Mouse (Mus musculus): Measurements from ENCODE around the gene Rnh1. TPM values are rescaled to one million over a fixed set of nuclear protein-coding genes. Genes with fewer than 3 reads are reported as not detected.

Gene Rnh1
- polyA plus RNA-seq, 1 experiment from 2014 or later = 96.9 TPM

DNA sequence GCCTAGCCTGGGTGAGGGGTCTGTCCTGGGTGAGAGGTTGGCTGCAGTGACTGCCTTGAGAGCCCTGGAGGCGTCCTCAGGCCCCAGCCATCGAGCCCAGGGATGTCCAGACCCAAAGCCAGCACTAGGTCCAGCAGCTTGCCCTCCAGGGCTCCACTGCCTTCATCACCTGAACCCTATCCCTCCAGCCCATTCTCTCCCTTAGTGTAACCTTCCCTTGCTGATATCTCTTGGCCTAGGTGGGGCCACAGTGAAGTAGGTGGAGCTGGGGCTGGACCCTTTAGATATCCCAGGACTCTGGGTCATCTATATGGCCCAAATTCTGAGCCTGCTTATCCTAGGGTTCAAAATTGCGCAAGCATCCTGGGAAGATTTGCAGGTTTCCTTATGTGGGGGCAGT, 36.9 kb upstream of the Rnh1 start:
- ATAC-seq (replicated peaks; ENCODE audit: extremely low read depth, insufficient read depth, low FRiP score) = no peak
- Histone ChIP-seq H3K4me2 (ENCODE audit: low read depth, low read length) (no peak overlapping the region), H3K27me3 (ENCODE audit: control insufficient read depth, insufficient read depth, low read length) (no peaks in the 10 kb centered on the region), H3K9me3 (replicated peaks; ENCODE audit: control insufficient read depth, low read length) (no peaks in the 10 kb centered on the region), H3K27ac (ENCODE audit: low read length) (no peak overlapping the region), H3K4me3 (ENCODE audit: low read length) (no peak overlapping the region), H3K4me1 (ENCODE audit: control insufficient read depth, insufficient read depth, low read length) (no peaks in the 10 kb centered on the region), H3K9ac (ENCODE audit: low read length) (no peak overlapping the region), H3K36me3 (ENCODE audit: control insufficient read depth, insufficient read depth) (no peaks in the 10 kb centered on the region)
- WGBS = 66% methylated on average over 3 of the region's 3 CpGs

DNA sequence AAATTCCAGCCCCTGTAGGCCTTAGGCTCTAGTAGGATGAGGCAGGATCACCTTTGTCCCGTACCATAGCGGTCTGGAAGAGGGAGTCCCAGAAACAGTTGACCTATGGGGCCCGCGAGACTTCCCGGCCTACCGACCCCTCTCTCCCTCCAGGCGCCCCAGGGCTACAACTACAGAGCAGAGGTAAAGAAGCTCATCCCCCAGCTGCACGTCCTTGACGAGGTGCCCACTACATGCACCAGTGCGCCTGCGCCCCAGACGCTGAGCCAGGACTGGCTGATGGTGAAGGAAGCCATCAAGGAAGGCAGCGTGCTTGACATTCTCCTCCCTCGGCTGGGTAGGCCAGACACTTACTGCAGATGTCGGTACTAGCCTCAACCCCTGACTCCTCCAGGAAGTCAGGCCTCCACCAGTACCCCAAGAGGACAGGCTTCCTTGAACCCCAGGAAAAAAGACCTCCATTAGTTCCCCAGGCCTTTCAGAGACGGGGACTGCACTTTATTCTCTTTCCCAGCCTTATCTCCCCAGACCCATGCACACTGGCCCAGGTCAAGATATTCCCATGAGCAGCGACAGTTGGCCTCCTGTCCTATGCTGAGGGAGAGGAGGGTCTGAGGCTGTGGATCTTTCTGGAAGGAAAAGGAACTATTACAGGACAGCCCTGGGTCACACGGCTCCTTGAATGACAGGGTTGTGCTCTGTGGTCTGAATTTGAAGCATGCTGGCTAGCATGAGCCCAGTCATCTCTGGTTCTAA, 33.7 kb upstream of the Rnh1 start:
- no peak for ATAC-seq (replicated peaks; ENCODE audit: extremely low read depth, insufficient read depth, low FRiP score)
- H3K4me3 ChIP-seq (ENCODE audit: low read length) = no peak overlapping the region
- 85% methylated on average over 18 of the region's 18 CpGs for WGBS
- H3K9ac ChIP-seq (ENCODE audit: low read length) = no peak overlapping the region
- no peaks in the 10 kb centered on the region for H3K36me3 ChIP-seq (ENCODE audit: control insufficient read depth, insufficient read depth)
- H3K9me3 ChIP-seq (replicated peaks; ENCODE audit: control insufficient read depth, low read length) = no peaks in the 10 kb centered on the region
- no peak overlapping the region for H3K27ac ChIP-seq (ENCODE audit: low read length)
- no peak overlapping the region for H3K4me2 ChIP-seq (ENCODE audit: low read depth, low read length)
- H3K27me3 ChIP-seq (ENCODE audit: control insufficient read depth, insufficient read depth, low read length) = no peaks in the 10 kb centered on the region
- H3K4me1 ChIP-seq (ENCODE audit: control insufficient read depth, insufficient read depth, low read length) = no peaks in the 10 kb centered on the region

DNA sequence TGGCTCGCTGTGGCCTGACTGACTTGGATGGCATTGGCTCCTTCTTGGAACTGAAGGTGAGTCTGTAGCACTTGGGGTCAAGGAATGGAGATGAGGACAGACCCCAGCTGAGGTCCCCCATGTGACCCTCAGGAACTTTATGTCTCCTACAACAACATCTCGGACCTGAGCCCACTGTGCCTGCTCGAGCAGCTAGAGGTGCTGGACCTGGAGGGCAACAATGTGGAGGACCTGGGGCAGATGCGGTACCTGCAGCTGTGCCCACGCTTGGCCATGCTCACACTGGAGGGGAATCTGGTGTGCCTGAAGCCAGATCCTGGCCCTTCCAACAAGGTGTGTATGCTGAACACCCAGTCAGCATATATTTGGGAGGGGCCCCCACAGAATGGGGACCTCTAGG, 32.8 kb upstream of the Rnh1 start:
- no peaks in the 10 kb centered on the region for H3K9me3 ChIP-seq (replicated peaks; ENCODE audit: control insufficient read depth, low read length)
- H3K36me3 ChIP-seq (ENCODE audit: control insufficient read depth, insufficient read depth) = no peaks in the 10 kb centered on the region
- H3K9ac ChIP-seq (ENCODE audit: low read length) = no peak overlapping the region
- H3K4me1 ChIP-seq (ENCODE audit: control insufficient read depth, insufficient read depth, low read length) = no peaks in the 10 kb centered on the region
- no peak overlapping the region for H3K4me2 ChIP-seq (ENCODE audit: low read depth, low read length)
- WGBS = 89% methylated on average over 5 of the region's 5 CpGs
- no peak overlapping the region for H3K4me3 ChIP-seq (ENCODE audit: low read length)
- ATAC-seq (replicated peaks; ENCODE audit: extremely low read depth, insufficient read depth, low FRiP score) = no peak
- no peak overlapping the region for H3K27ac ChIP-seq (ENCODE audit: low read length)
- no peaks in the 10 kb centered on the region for H3K27me3 ChIP-seq (ENCODE audit: control insufficient read depth, insufficient read depth, low read length)

GRCm38 (mm10) chr7:141204546-141204945, 31.9 kb upstream of the Rnh1 start:
- H3K9ac ChIP-seq (ENCODE audit: low read length) = no peak overlapping the region
- H3K4me1 ChIP-seq (ENCODE audit: control insufficient read depth, insufficient read depth, low read length) = no peaks in the 10 kb centered on the region
- H3K27me3 ChIP-seq (ENCODE audit: control insufficient read depth, insufficient read depth, low read length) = no peaks in the 10 kb centered on the region
- WGBS = 56% methylated on average over 3 of the region's 3 CpGs
- no peak overlapping the region for H3K4me2 ChIP-seq (ENCODE audit: low read depth, low read length)
- no peak for ATAC-seq (replicated peaks; ENCODE audit: extremely low read depth, insufficient read depth, low FRiP score)
- no peaks in the 10 kb centered on the region for H3K9me3 ChIP-seq (replicated peaks; ENCODE audit: control insufficient read depth, low read length)
- no peaks in the 10 kb centered on the region for H3K36me3 ChIP-seq (ENCODE audit: control insufficient read depth, insufficient read depth)
- H3K4me3 ChIP-seq (ENCODE audit: low read length) = no peak overlapping the region
- no peak overlapping the region for H3K27ac ChIP-seq (ENCODE audit: low read length)

GRCm38 (mm10) chr7:141198121-141198520, 25.5 kb upstream of the Rnh1 start:
- H3K27me3 ChIP-seq (ENCODE audit: control insufficient read depth, insufficient read depth, low read length) = no peaks in the 10 kb centered on the region
- H3K4me2 ChIP-seq (ENCODE audit: low read depth, low read length) = no peak overlapping the region
- no peak for ATAC-seq (replicated peaks; ENCODE audit: extremely low read depth, insufficient read depth, low FRiP score)
- no peaks in the 10 kb centered on the region for H3K36me3 ChIP-seq (ENCODE audit: control insufficient read depth, insufficient read depth)
- peaks cover 6% of the 10 kb centered on the region for H3K4me1 ChIP-seq (ENCODE audit: control insufficient read depth, insufficient read depth, low read length)
- no peak overlapping the region for H3K4me3 ChIP-seq (ENCODE audit: low read length)
- H3K9ac ChIP-seq (ENCODE audit: low read length) = no peak overlapping the region
- no peaks in the 10 kb centered on the region for H3K9me3 ChIP-seq (replicated peaks; ENCODE audit: control insufficient read depth, low read length)
- WGBS = 89% methylated on average over 4 of the region's 4 CpGs
- H3K27ac ChIP-seq (ENCODE audit: low read length) = no peak overlapping the region

DNA sequence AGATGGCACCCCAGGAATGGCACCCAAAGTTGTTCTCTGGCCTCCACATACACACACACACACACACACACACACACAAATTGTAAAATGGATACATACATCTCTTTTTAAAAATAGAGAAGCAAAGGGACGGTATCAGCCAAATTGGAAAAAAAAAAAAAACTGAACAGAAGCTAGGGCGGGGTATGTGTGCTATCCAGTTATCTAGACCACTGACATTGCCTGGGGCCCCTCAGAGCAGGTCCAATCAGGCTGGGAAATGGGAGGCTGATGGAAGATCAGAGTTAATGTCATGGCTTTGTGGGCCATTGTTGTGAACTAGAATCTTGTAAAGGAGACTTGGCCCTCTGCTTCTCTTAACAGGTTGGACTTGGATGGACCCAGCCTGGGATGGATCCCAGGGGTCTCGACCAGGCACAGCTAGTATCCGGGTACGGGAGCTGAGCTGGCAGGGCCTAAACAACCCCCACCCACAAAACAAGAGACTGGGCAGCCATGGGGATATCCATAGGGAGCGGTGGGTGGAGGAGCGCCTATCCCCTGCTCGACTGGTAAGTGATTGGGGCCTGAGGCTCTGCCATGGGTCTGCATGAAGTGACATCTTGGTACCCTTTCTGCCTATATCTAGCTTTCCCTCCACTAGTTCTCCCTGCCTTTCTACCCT, 24.1 kb upstream of the Rnh1 start:
- H3K9ac ChIP-seq (ENCODE audit: low read length) = no peak overlapping the region
- no peak overlapping the region for H3K4me3 ChIP-seq (ENCODE audit: low read length)
- peaks cover 4% of the 10 kb centered on the region; the same call in 1 of the 2 replicates for H3K36me3 ChIP-seq (ENCODE audit: control insufficient read depth, insufficient read depth)
- no peak overlapping the region for H3K4me2 ChIP-seq (ENCODE audit: low read depth, low read length)
- ATAC-seq (replicated peaks; ENCODE audit: extremely low read depth, insufficient read depth, low FRiP score) = no peak
- H3K9me3 ChIP-seq (replicated peaks; ENCODE audit: control insufficient read depth, low read length) = no peaks in the 10 kb centered on the region
- WGBS = 86% methylated on average over 8 of the region's 8 CpGs
- H3K27me3 ChIP-seq (ENCODE audit: control insufficient read depth, insufficient read depth, low read length) = no peaks in the 10 kb centered on the region
- H3K4me1 ChIP-seq (ENCODE audit: control insufficient read depth, insufficient read depth, low read length) = peaks cover 16% of the 10 kb centered on the region
- H3K27ac ChIP-seq (ENCODE audit: low read length) = no peak overlapping the region

- no peak for ATAC-seq (replicated peaks; ENCODE audit: extremely low read depth, insufficient read depth, low FRiP score)
- Histone ChIP-seq H3K27me3 (ENCODE audit: control insufficient read depth, insufficient read depth, low read length) (no peaks in the 10 kb centered on the region), H3K27ac (ENCODE audit: low read length) (no peak overlapping the region), H3K4me2 (ENCODE audit: low read depth, low read length) (no peak overlapping the region), H3K9ac (ENCODE audit: low read length) (no peak overlapping the region), H3K36me3 (ENCODE audit: control insufficient read depth, insufficient read depth) (peaks cover 14% of the 10 kb centered on the region), H3K4me1 (ENCODE audit: control insufficient read depth, insufficient read depth, low read length) (peaks cover 16% of the 10 kb centered on the region), H3K4me3 (ENCODE audit: low read length) (no peak overlapping the region), H3K9me3 (replicated peaks; ENCODE audit: control insufficient read depth, low read length) (no peaks in the 10 kb centered on the region)
- whole genome bisulfite sequencing = 86% methylated on average over 2 of the region's 2 CpGs
Measured at GRCm38 (mm10) chr7:141195754-141196153, 23.1 kb upstream of the Rnh1 start.

DNA sequence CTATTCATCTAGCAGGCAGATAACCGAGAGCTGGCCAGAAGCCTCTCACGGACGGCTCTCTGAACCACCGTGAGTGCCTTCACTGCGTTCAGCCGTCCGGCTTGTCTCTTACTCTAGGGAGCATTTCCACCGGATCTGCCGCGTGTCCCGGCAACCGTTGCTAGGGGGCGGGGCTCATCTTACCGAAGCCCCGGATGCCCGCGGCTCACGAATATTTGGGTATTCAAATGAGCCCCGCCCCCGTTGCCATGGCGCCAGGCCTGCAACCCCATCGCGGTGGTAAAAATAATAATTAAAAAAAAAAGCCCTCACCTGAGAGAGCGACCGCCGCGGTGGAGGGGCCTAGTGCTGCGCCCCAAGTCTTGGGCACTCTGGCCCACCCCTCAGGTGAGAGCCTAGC, 22.2 kb upstream of the Rnh1 start:
- Histone ChIP-seq H3K36me3 (ENCODE audit: control insufficient read depth, insufficient read depth) (peaks cover 23% of the 10 kb centered on the region), H3K4me2 (ENCODE audit: low read depth, low read length) (peak overlapping the region; percentile 99), H3K27ac (ENCODE audit: low read length) (peak overlapping the region; percentile 89), H3K9ac (ENCODE audit: low read length) (peak overlapping the region; percentile 73), H3K4me1 (ENCODE audit: control insufficient read depth, insufficient read depth, low read length) (peaks cover 16% of the 10 kb centered on the region), H3K9me3 (replicated peaks; ENCODE audit: control insufficient read depth, low read length) (no peaks in the 10 kb centered on the region), H3K4me3 (ENCODE audit: low read length) (peak overlapping the region; percentile 58), H3K27me3 (ENCODE audit: control insufficient read depth, insufficient read depth, low read length) (no peaks in the 10 kb centered on the region)
- 0 out of 2 replicates have a peak, but pooled peaks have one; percentile 16 for ATAC-seq (replicated peaks; ENCODE audit: extremely low read depth, insufficient read depth, low FRiP score)
- under 1% methylated on average over 28 of the region's 28 CpGs for WGBS

DNA sequence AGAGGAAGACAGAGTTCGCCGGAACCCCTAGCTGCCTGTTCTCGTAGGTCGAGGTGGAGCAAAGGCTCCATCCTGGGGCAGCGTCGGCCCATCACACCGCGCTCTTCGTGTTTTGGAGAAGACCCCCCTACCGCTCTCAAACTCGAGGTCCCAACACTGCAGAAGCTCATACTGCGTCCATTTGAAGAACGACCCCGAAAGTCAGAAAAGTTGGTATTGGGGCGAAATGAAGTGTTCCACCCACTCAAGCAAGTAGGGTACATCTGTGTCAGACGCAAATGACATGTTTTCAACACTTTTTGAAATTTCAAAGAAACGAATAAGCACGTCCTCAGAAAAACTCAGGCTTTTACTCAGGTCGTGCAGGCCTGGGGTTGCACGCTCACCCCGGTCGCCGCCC, 21.8 kb upstream of the Rnh1 start:
- Histone ChIP-seq H3K4me3 (ENCODE audit: low read length) (peak overlapping the region; percentile 58), H3K27me3 (ENCODE audit: control insufficient read depth, insufficient read depth, low read length) (no peaks in the 10 kb centered on the region), H3K9ac (ENCODE audit: low read length) (peak overlapping the region; percentile 73), H3K4me2 (ENCODE audit: low read depth, low read length) (peak overlapping the region; percentile 99), H3K4me1 (ENCODE audit: control insufficient read depth, insufficient read depth, low read length) (peaks cover 16% of the 10 kb centered on the region), H3K36me3 (ENCODE audit: control insufficient read depth, insufficient read depth) (peaks cover 27% of the 10 kb centered on the region), H3K27ac (ENCODE audit: low read length) (peak overlapping the region; percentile 89), H3K9me3 (replicated peaks; ENCODE audit: control insufficient read depth, low read length) (no peaks in the 10 kb centered on the region)
- ATAC-seq (replicated peaks; ENCODE audit: extremely low read depth, insufficient read depth, low FRiP score) = no peak
- whole genome bisulfite sequencing = under 1% methylated on average over 23 of the region's 23 CpGs

All from heart, embryonic 16.5 days (tissue).